Mouse (Mus musculus): ENCODE measurements at regions not wholly inside any gene's neighbourhood (a gene's known extent, or its start where the extent isn't known, plus 50 kb on each side); places are given as distances from the start of the nearest gene placed in this dataset.
A peak's percentile ranks its signal among the peaks of the same experiment; 100 is the strongest.

GRCm38 (mm10) chr17:16101548-16101947 lies 270.7 kb upstream of the Rgmb start:
- no peak overlapping the region for H3K27ac ChIP-seq
- WGBS: 72% methylated on average over 2 of the region's 2 CpGs
- no peaks in the 10 kb centered on the region for H3K36me3 ChIP-seq
- no peaks in the 10 kb centered on the region for H3K9me3 ChIP-seq
- no peaks in the 10 kb centered on the region for H3K27me3 ChIP-seq
- H3K4me3 ChIP-seq: no peak overlapping the region
- no peak overlapping the region for H3K4me2 ChIP-seq
- H3K4me1 ChIP-seq (replicated peaks): no peaks in the 10 kb centered on the region
- no peak for ATAC-seq (ENCODE audit: low FRiP score)
- no peak overlapping the region for H3K9ac ChIP-seq

GRCm38 (mm10) chr17:16092952-16093351 lies 262.1 kb upstream of the Rgmb start:
- no peaks in the 10 kb centered on the region; the same call in 1 of the 2 replicates for H3K4me1 ChIP-seq (replicated peaks)
- no peak overlapping the region for H3K9ac ChIP-seq
- ATAC-seq (ENCODE audit: low FRiP score): no peak
- WGBS: 90% methylated on average over 4 of the region's 4 CpGs
- no peak overlapping the region for H3K4me2 ChIP-seq
- no peak overlapping the region for H3K27ac ChIP-seq
- no peak overlapping the region for H3K4me3 ChIP-seq
- H3K27me3 ChIP-seq: no peaks in the 10 kb centered on the region
- no peaks in the 10 kb centered on the region for H3K9me3 ChIP-seq
- no peaks in the 10 kb centered on the region for H3K36me3 ChIP-seq

- H3K36me3 ChIP-seq: no peaks in the 10 kb centered on the region
- H3K9me3 ChIP-seq: no peaks in the 10 kb centered on the region
- no peak overlapping the region for H3K9ac ChIP-seq
- peak overlapping the region; percentile 68 for H3K27ac ChIP-seq
- H3K4me2 ChIP-seq: peak overlapping the region; percentile 18
- H3K4me1 ChIP-seq (replicated peaks): no peaks in the 10 kb centered on the region; the same call in 1 of the 2 replicates
- ATAC-seq (ENCODE audit: low FRiP score): peak; percentile 62; the same call in 1 of the 2 replicates
- no peaks in the 10 kb centered on the region for H3K27me3 ChIP-seq
- WGBS: 51% methylated on average over 8 of the region's 8 CpGs
- no peak overlapping the region for H3K4me3 ChIP-seq
These were observed 258.9 kb upstream of the Rgmb start for GRCm38 (mm10) chr17:16089619-16090280.

GRCm38 (mm10) chr17:16088879-16089618 lies 258.2 kb upstream of the Rgmb start:
- Histone ChIP-seq H3K36me3 (no peaks in the 10 kb centered on the region), H3K9ac (no peak overlapping the region), H3K27ac (peak overlapping the region; percentile 68), H3K27me3 (no peaks in the 10 kb centered on the region), H3K4me2 (peak overlapping the region; percentile 18), H3K4me1 (replicated peaks) (no peaks in the 10 kb centered on the region; the same call in 1 of the 2 replicates), H3K9me3 (no peaks in the 10 kb centered on the region), H3K4me3 (no peak overlapping the region)
- peak; percentile 97 for ATAC-seq (ENCODE audit: low FRiP score)
- 23% methylated on average over 5 of the region's 5 CpGs for WGBS

GRCm38 (mm10) chr17:16087046-16087445 lies 256.2 kb upstream of the Rgmb start:
- Histone ChIP-seq H3K4me3 (no peak overlapping the region), H3K36me3 (no peaks in the 10 kb centered on the region), H3K4me2 (no peak overlapping the region), H3K9ac (no peak overlapping the region), H3K9me3 (no peaks in the 10 kb centered on the region), H3K4me1 (replicated peaks) (no peaks in the 10 kb centered on the region; the same call in 1 of the 2 replicates), H3K27me3 (no peaks in the 10 kb centered on the region), H3K27ac (no peak overlapping the region)
- WGBS: 82% methylated on average over 2 of the region's 2 CpGs
- no peak for ATAC-seq (ENCODE audit: low FRiP score)

GRCm38 (mm10) chr17:16082842-16083241 lies 252.0 kb upstream of the Rgmb start:
- no peak overlapping the region for H3K4me2 ChIP-seq
- WGBS: 78% methylated on average over 3 of the region's 3 CpGs
- H3K27ac ChIP-seq: no peak overlapping the region

GRCm38 (mm10) chr17:16078549-16078948 lies 247.7 kb upstream of the Rgmb start:
- no peaks in the 10 kb centered on the region for H3K27me3 ChIP-seq
- 42% methylated on average over 3 of the region's 3 CpGs for WGBS

More at GRCm38 (mm10) chr17:16082842-16083241, 252.0 kb upstream of the Rgmb start:
- H3K9ac ChIP-seq: no peak overlapping the region
- no peak for ATAC-seq (ENCODE audit: low FRiP score)
- H3K27me3 ChIP-seq: no peaks in the 10 kb centered on the region
- no peak overlapping the region for H3K4me3 ChIP-seq
- no peaks in the 10 kb centered on the region for H3K36me3 ChIP-seq
- no peaks in the 10 kb centered on the region for H3K9me3 ChIP-seq
- no peaks in the 10 kb centered on the region for H3K4me1 ChIP-seq (replicated peaks)

GRCm38 (mm10) chr17:16069334-16069733 lies 238.5 kb upstream of the Rgmb start:
- H3K4me1 ChIP-seq (replicated peaks): no peaks in the 10 kb centered on the region
- H3K9ac ChIP-seq: no peak overlapping the region
- no peaks in the 10 kb centered on the region for H3K27me3 ChIP-seq
- H3K9me3 ChIP-seq: no peaks in the 10 kb centered on the region
- H3K4me3 ChIP-seq: no peak overlapping the region
- no peaks in the 10 kb centered on the region for H3K36me3 ChIP-seq
- 39% methylated on average over 1 of the region's 1 CpGs for WGBS
- no peak overlapping the region for H3K4me2 ChIP-seq
- no peak for ATAC-seq (ENCODE audit: low FRiP score)
- no peak overlapping the region for H3K27ac ChIP-seq

More at GRCm38 (mm10) chr17:16078549-16078948, 247.7 kb upstream of the Rgmb start:
- H3K9ac ChIP-seq: no peak overlapping the region
- H3K9me3 ChIP-seq: no peaks in the 10 kb centered on the region
- no peak overlapping the region for H3K4me2 ChIP-seq
- H3K4me3 ChIP-seq: no peak overlapping the region
- no peaks in the 10 kb centered on the region for H3K4me1 ChIP-seq (replicated peaks)
- no peak overlapping the region for H3K27ac ChIP-seq
- no peaks in the 10 kb centered on the region for H3K36me3 ChIP-seq
- no peak for ATAC-seq (ENCODE audit: low FRiP score)

- Histone ChIP-seq H3K27ac (no peak overlapping the region), H3K9ac (no peak overlapping the region), H3K4me3 (no peak overlapping the region), H3K36me3 (no peaks in the 10 kb centered on the region), H3K4me2 (no peak overlapping the region), H3K9me3 (no peaks in the 10 kb centered on the region), H3K27me3 (no peaks in the 10 kb centered on the region), H3K4me1 (replicated peaks) (no peaks in the 10 kb centered on the region)
- no peak for ATAC-seq (ENCODE audit: low FRiP score)
- WGBS: 91% methylated on average over 2 of the region's 2 CpGs
These were observed 237.0 kb upstream of the Rgmb start for GRCm38 (mm10) chr17:16067858-16068257.

GRCm38 (mm10) chr17:16054481-16054880 lies 223.6 kb upstream of the Rgmb start:
- ATAC-seq (ENCODE audit: low FRiP score): no peak

GRCm38 (mm10) chr17:16051713-16052112 lies 220.9 kb upstream of the Rgmb start:
- no peaks in the 10 kb centered on the region for H3K27me3 ChIP-seq
- no peaks in the 10 kb centered on the region for H3K9me3 ChIP-seq
- no peak overlapping the region for H3K4me3 ChIP-seq
- no peak overlapping the region for H3K9ac ChIP-seq
- no peak for ATAC-seq (ENCODE audit: low FRiP score)
- no peak overlapping the region for H3K27ac ChIP-seq
- 69% methylated on average over 5 of the region's 5 CpGs for WGBS
- no peaks in the 10 kb centered on the region for H3K36me3 ChIP-seq
- no peaks in the 10 kb centered on the region for H3K4me1 ChIP-seq (replicated peaks)
- no peak overlapping the region for H3K4me2 ChIP-seq

More at GRCm38 (mm10) chr17:16054481-16054880, 223.6 kb upstream of the Rgmb start:
- H3K4me1 ChIP-seq (replicated peaks): no peaks in the 10 kb centered on the region
- H3K4me2 ChIP-seq: no peak overlapping the region
- WGBS: 56% methylated on average over 3 of the region's 3 CpGs
- H3K9me3 ChIP-seq: no peaks in the 10 kb centered on the region
- H3K27ac ChIP-seq: no peak overlapping the region
- no peaks in the 10 kb centered on the region for H3K36me3 ChIP-seq
- H3K27me3 ChIP-seq: no peaks in the 10 kb centered on the region
- no peak overlapping the region for H3K9ac ChIP-seq
- H3K4me3 ChIP-seq: no peak overlapping the region

GRCm38 (mm10) chr17:16041542-16042251 lies 210.9 kb upstream of the Rgmb start:
- Histone ChIP-seq H3K9me3 (no peaks in the 10 kb centered on the region), H3K36me3 (no peaks in the 10 kb centered on the region), H3K4me1 (replicated peaks) (no peaks in the 10 kb centered on the region), H3K27me3 (no peaks in the 10 kb centered on the region), H3K9ac (no peak overlapping the region), H3K27ac (no peak overlapping the region), H3K4me3 (no peak overlapping the region), H3K4me2 (no peak overlapping the region)
- no peak for ATAC-seq (ENCODE audit: low FRiP score)
- 69% methylated on average over 5 of the region's 5 CpGs for WGBS
